ENCODE assay signal across 22 mouse cellular contexts in the genomic region with DNA sequence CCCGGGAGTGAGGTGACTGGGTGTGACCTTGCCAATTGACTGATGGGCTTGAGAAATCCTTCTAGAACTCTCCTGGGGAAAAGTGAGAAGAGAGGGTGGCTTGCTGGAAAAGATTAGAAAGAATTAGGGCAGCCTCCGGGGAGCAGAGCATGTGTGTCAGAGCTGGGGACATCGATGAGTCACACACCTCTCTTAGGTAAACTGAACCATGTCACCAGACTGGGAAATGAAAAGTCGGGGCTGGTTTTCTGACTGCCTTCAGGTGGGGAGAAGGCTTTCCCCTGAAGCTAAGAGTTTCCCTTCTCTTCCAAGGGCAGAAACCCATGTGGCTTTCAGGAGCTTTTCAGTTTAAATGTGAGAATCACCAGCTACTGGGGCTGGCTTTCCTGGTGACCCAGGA. TPM values are rescaled to one million over a fixed set of nuclear protein-coding genes. Genes with fewer than 3 reads are reported as not detected.
DNase-seq lines count a peak whose midpoint lies in the region; ATAC-seq and TF ChIP-seq lines count a peak whose summit lies in the region.
"Had no signal": no experiment of that assay in that cellular context is flagged by ENCODE, and none has a peak within 500 bp of the region (broad histone marks: within the 10 kb centered on the region; RNA-seq: fewer than 3 reads in every experiment).

No protein-coding gene starts in this region.

- no peaks in the 10 kb centered on the region for H3K9me3 ChIP-seq in liver, postnatal 0 days (ENCODE audit: low read length)
- no peaks in the 10 kb centered on the region for H3K9me3 ChIP-seq in liver, embryonic 11.5 days (ENCODE audit: control insufficient read depth, low read length)
- H3K9me3 ChIP-seq: embryonic facial prominence, embryonic 10.5 days; embryonic facial prominence, embryonic 12.5 days; forebrain, embryonic 13.5 days; forebrain, embryonic 15.5 days; G1E had no signal

- peaks cover 7% of the 10 kb centered on the region; the same call in 1 of the 2 replicates for H3K4me1 ChIP-seq in liver, postnatal 0 days (ENCODE audit: insufficient read depth)
- no peaks in the 10 kb centered on the region for H3K4me1 ChIP-seq in liver, embryonic 11.5 days (replicated peaks; ENCODE audit: control insufficient read depth, insufficient read depth, low read length)
- H3K4me1 ChIP-seq: embryonic facial prominence, embryonic 10.5 days; embryonic facial prominence, embryonic 12.5 days; forebrain, embryonic 13.5 days; forebrain, embryonic 15.5 days had no signal

- no peak for TF ChIP-seq CTCF in liver, postnatal 0 days (IDR thresholded peaks at IDR 0.05; ENCODE audit: low read depth)

- no peaks in the 10 kb centered on the region for H3K27me3 ChIP-seq in liver, postnatal 0 days (ENCODE audit: insufficient read depth, low read length)
- H3K27me3 ChIP-seq in liver, embryonic 11.5 days (replicated peaks; ENCODE audit: control insufficient read depth, insufficient read depth, low read length), result no peaks in the 10 kb centered on the region
- H3K27me3 ChIP-seq: embryonic facial prominence, embryonic 12.5 days; forebrain, embryonic 13.5 days; forebrain, embryonic 15.5 days; Patski had no signal

- no peak for TF ChIP-seq EP300 in liver, postnatal 0 days (IDR thresholded peaks at IDR 0.05; ENCODE audit: low read depth)

- peak; percentile 50; the same call in 1 of the 2 replicates for ATAC-seq in liver, postnatal 0 days
- ATAC-seq in liver, embryonic 11.5 days (replicated peaks; ENCODE audit: low FRiP score), result no peak
- ATAC-seq: activated CD4-positive, CD25-positive, alpha-beta regulatory T cell, adult 4 months; CD4-positive, CD25-positive, alpha-beta regulatory T cell, adult 4 months; forebrain, embryonic 13.5 days; forebrain, embryonic 15.5 days; forebrain, postnatal 0 days; Patski had no signal

- no peak overlapping the region for H3K4me2 ChIP-seq in liver, postnatal 0 days (ENCODE audit: low read depth, low read length)
- no peak overlapping the region for H3K4me2 ChIP-seq in liver, embryonic 11.5 days
- H3K4me2 ChIP-seq: embryonic facial prominence, embryonic 12.5 days; forebrain, embryonic 13.5 days; forebrain, embryonic 15.5 days had no signal

- WGBS in liver, postnatal 0 days (ENCODE audit: insufficient replicate concordance), result 53% methylated on average over 4 of the region's 4 CpGs
- WGBS in liver, embryonic 11.5 days, result 58% methylated on average over 4 of the region's 4 CpGs

- no peak overlapping the region for H3K27ac ChIP-seq in liver, postnatal 0 days (ENCODE audit: low read depth)
- H3K27ac ChIP-seq in liver, embryonic 11.5 days (ENCODE audit: low read depth, low read length), result no peak overlapping the region
- H3K27ac ChIP-seq: embryonic facial prominence, embryonic 10.5 days; embryonic facial prominence, embryonic 12.5 days; forebrain, embryonic 13.5 days; forebrain, embryonic 15.5 days had no signal

- no peak overlapping the region for H3K4me3 ChIP-seq in liver, postnatal 0 days (ENCODE audit: low read depth, low read length)
- H3K4me3 ChIP-seq in liver, embryonic 11.5 days (ENCODE audit: low read depth, low read length), result no peak overlapping the region
- H3K4me3 ChIP-seq: embryonic facial prominence, embryonic 10.5 days; embryonic facial prominence, embryonic 12.5 days; forebrain, embryonic 13.5 days; forebrain, embryonic 15.5 days had no signal

- H3K36me3 ChIP-seq in liver, postnatal 0 days (replicated peaks; ENCODE audit: insufficient read depth, low read length), result no peaks in the 10 kb centered on the region
- H3K36me3 ChIP-seq in liver, embryonic 11.5 days (ENCODE audit: control insufficient read depth, insufficient read depth, low read length), result no peaks in the 10 kb centered on the region
- H3K36me3 ChIP-seq: embryonic facial prominence, embryonic 10.5 days; embryonic facial prominence, embryonic 12.5 days; forebrain, embryonic 15.5 days; G1E had no signal

- peak; percentile 9 for DNase-seq in adrenal gland, adult 2 months
- DNase-seq in adrenal gland, adult 18-20 months (ENCODE audit: low spot score in 2 of 2), result no peak
- no peak for DNase-seq in liver, postnatal 0 days
- DNase-seq in liver, embryonic 11.5 days (ENCODE audit: low spot score), result no peak
- DNase-seq in urinary bladder, postnatal 14 days (ENCODE audit: low spot score), result peak; percentile 12
- no peak for DNase-seq in urinary bladder, adult 2 months (ENCODE audit: low spot score)
- no peak for DNase-seq in right cerebral cortex, postnatal 10 days (ENCODE audit: low spot score in 2 of 2)
- DNase-seq: adrenal gland, postnatal 25 days; B cell, adult 2 months; cerebellum, adult 11-12 months; cerebellum, adult 9-10 months; cerebellum, postnatal 10 days; cerebellum, postnatal 25 days; forebrain, postnatal 0 days had no signal

- no peak overlapping the region for H3K9ac ChIP-seq in liver, postnatal 0 days (replicated peaks)
- H3K9ac ChIP-seq in liver, embryonic 11.5 days (ENCODE audit: low read depth, low read length), result no peak overlapping the region
- H3K9ac ChIP-seq: embryonic facial prominence, embryonic 12.5 days; forebrain, embryonic 13.5 days; forebrain, embryonic 15.5 days; forebrain, postnatal 0 days had no signal

RNA-seq across cellular contexts. Expression of a gene that starts 5.9 kb away (rescaled TPM):
- total RNA-seq in adrenal gland, adult 2 months (2021), result 10 to 100 TPM; 66.5 to 82.4 TPM
- 24.4 and 27.2 TPM in 2 replicates for polyA plus RNA-seq in adrenal gland, adult 2 months (2012; rRNA removed)
- 10 to 100 TPM; 57.4 to 60.1 TPM for total RNA-seq in adrenal gland, adult 18-20 months (2021)
- 2.7 TPM in 2 replicates for polyA plus RNA-seq in liver, postnatal 0 days (2015; fragmentation: Nextera tagmentation; extraction: Ambion mirVana)
- polyA plus RNA-seq in liver, embryonic 11.5 days (2014; fragmentation: Nextera tagmentation; extraction: Ambion mirVana), result 12.5 and 12.7 TPM in 2 replicates
- 27.1 and 49.9 TPM in 2 replicates for polyA plus RNA-seq in urinary bladder, adult 2 months (2012; rRNA removed)

Comparison
In these comparisons a context has a peak if more than half of its experiments do, and no peak if none do; other contexts are left out.
1. DNase-seq: peak in adrenal gland, adult 2 months (single experiment) and urinary bladder, postnatal 14 days (single experiment); none in adrenal gland, adult 18-20 months (0 of 2), liver, postnatal 0 days (single experiment), liver, embryonic 11.5 days (single experiment), urinary bladder, adult 2 months (single experiment) and right cerebral cortex, postnatal 10 days (0 of 2).